Mouse (Mus musculus) liver, embryonic 13.5 days (tissue): ENCODE measurements around the gene Rint1. TPM values are rescaled to one million over a fixed set of nuclear protein-coding genes. Genes with fewer than 3 reads are reported as not detected.

Source experiments
- ATAC-seq: fragments of 200-750 bp; cut with Nextera tagmentation; 2 replicates; pipeline ENCODE4 v1.8.0; 2017; ENCODE audit warnings: low read depth, mild to moderate bottlenecking, moderate number of reproducible peaks, moderate library complexity
- DNase-seq: peaks from one replicate; pipeline ENCODE4 v3.0.0; 2022
- H3K27ac ChIP-seq: fragments of 300-500 bp; sonication (generic); 2 replicates; pipeline ENCODE4 v1.5.1; 2015; ENCODE audit warnings: moderate library complexity, mild to moderate bottlenecking, inconsistent platforms
- H3K27me3 ChIP-seq: fragments of 300-500 bp; sonication (generic); 2 replicates; pipeline ENCODE4 v1.6.1; 2015; ENCODE audit warnings: mild to moderate bottlenecking, inconsistent platforms
- H3K36me3 ChIP-seq: fragments of 300-500 bp; sonication (generic); 2 replicates; pipeline ENCODE4 v1.6.1; 2015; ENCODE audit warnings: mild to moderate bottlenecking, inconsistent platforms
- H3K4me1 ChIP-seq: fragments of 300-500 bp; sonication (generic); replicated peaks from 2 replicates; pipeline ENCODE4 v1.6.1; 2015; ENCODE audit warnings: inconsistent platforms
- H3K4me2 ChIP-seq: fragments of 300-500 bp; sonication (generic); 2 replicates; pipeline ENCODE4 v1.6.1; 2015; ENCODE audit warnings: inconsistent platforms, mild to moderate bottlenecking, moderate library complexity
- H3K4me3 ChIP-seq: fragments of 300-500 bp; sonication (generic); replicated peaks from 2 replicates; pipeline ENCODE4 v1.5.1; 2015; ENCODE audit warnings: mild to moderate bottlenecking, inconsistent platforms
- H3K9ac ChIP-seq: fragments of 300-500 bp; sonication (generic); 2 replicates; pipeline ENCODE4 v1.6.1; 2015; ENCODE audit warnings: mild to moderate bottlenecking, inconsistent platforms
- H3K9me3 ChIP-seq: fragments of 300-500 bp; sonication (generic); replicated peaks from 2 replicates; pipeline ENCODE4 v1.6.1; 2016; ENCODE audit warnings: inconsistent platforms
- WGBS: fragments of 180-500 bp; shearing (Covaris S2); methylation state at CpG from one replicate; pipeline ENCODE4 v1.1.7; 2015; ENCODE audit not compliant: insufficient replicate concordance; 5-methylcytosine and 5-hydroxymethylcytosine counted together
- polyA plus RNA-seq: library from polyadenylated mRNA; unstranded; fragments of >200 nt; fragmentation: Nextera tagmentation; extraction: Ambion mirVana; gene quantifications from 2 replicates; pipeline ENCODE4 v1.2.1, GENCODE M21; 2015

Gene Rint1
- polyA plus RNA-seq, 1 experiment from 2014 or later: 21.9 TPM

DNA sequence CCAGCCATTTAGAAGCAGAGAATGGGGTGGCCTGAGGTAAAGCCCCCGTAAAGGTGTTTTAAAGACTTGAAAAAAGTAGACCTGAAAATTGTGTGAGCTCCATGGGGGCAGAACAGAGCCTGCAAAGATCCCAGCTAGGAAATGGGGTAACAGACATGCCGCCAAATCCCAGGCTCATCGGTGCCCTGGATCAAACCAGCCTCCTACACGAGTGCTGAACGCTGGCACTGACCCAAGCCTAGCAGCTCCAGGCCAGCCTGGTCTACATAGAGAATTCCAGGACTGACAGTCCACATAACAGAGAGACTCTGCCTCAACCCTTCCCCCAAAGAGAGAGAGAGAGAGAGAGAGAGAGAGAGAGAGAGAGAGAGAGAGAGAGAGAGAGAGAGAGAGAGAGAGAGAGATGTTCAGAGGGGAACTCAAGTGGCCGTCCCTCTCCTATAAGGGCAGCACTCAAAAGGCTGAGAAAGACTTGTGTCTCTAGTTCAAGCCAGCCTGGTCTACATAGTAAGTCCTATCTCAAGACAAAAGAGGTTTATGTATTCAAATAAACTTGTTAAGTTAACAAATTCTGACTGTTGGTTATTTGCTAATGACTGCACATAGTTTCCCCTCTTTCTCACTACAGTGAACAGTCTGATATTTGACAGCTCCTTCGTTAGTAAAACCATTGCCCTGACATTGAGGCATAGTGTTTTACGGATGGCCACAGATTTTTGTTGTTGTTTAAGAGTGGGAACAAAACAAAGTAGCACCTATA, 5.3 kb upstream of the Rint1 start:
- WGBS: 29% methylated on average over 8 of the region's 8 CpGs

DNA sequence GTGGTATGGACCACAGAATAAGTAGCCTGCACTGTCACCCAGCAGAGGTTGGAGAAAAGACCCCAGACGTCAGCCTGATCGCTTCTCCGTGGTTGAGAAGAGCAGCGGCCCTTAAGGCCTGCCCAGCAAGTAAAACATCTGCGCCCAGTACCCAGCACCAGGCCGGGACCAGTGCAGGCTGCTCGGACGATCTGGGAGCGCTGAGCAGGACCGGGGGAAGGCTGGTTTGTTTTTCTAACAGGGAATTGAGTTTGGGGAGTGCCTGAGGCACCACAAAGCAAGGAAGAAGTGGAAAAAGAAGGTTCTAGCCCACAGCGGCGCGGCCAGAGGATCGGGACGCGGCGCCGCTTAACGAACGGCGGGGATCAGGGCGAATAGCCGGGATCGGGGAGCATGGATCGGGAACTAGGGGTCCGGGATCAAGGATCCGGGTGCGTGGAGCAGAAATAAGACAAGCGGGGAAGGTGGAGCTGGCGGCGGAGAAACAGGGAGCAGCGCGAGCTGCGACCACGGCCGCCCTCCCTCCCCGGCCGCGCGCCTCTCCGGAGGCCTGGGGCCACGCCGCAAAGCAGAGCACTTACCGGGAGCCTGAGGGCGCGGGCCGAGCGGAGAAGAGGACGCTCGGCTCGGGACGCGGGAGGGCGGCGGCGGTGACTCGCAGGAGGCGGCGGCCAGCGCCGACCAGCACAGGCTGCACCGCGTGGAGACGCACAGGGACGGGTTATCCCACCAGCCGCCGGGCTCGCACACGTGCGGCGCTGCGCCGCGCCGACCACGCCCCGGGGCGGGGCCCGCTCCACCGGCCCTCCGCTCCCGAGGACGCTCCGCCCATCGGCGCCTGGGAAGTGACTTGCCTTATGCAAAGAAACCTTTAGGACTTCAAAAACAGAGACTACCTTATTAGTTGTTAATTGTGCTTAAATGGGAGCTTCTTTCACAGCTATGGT, 4.3 kb upstream of the Rint1 start, which contains the start of gene Pus7:
Pus7 (minus strand) TSS at position 781 of the 947 bp plus-strand sequence.
- ATAC-seq (peak; percentile 89), DNase-seq (peak; percentile 81)
- no peaks in the 10 kb centered on the region for H3K9me3 ChIP-seq
- H3K27me3 ChIP-seq: no peaks in the 10 kb centered on the region
- peak within 1 kb of the TSS; percentile 95 for H3K4me2 ChIP-seq
- H3K4me3 ChIP-seq: peak within 1 kb of the TSS; percentile 87
- H3K27ac ChIP-seq: peak within 1 kb of the TSS; percentile 69
- H3K4me1 ChIP-seq: peaks cover 43% of the 10 kb centered on the region
- peaks cover 1% of the 10 kb centered on the region for H3K36me3 ChIP-seq
- H3K9ac ChIP-seq: peak within 1 kb of the TSS; percentile 94
- under 1% methylated on average over 83 of the region's 86 CpGs for WGBS

More for the DNA sequence above, 5.3 kb upstream of the Rint1 start:
- peak overlapping the region; percentile 87 for H3K4me3 ChIP-seq
- no peak for DNase-seq
- H3K9me3 ChIP-seq: no peaks in the 10 kb centered on the region
- peak overlapping the region; percentile 94 for H3K9ac ChIP-seq
- ATAC-seq: no peak
- peaks cover 40% of the 10 kb centered on the region for H3K4me1 ChIP-seq
- H3K27ac ChIP-seq: peak overlapping the region; percentile 69
- H3K4me2 ChIP-seq: peak overlapping the region; percentile 95
- no peaks in the 10 kb centered on the region for H3K27me3 ChIP-seq
- peaks cover 11% of the 10 kb centered on the region for H3K36me3 ChIP-seq

DNA sequence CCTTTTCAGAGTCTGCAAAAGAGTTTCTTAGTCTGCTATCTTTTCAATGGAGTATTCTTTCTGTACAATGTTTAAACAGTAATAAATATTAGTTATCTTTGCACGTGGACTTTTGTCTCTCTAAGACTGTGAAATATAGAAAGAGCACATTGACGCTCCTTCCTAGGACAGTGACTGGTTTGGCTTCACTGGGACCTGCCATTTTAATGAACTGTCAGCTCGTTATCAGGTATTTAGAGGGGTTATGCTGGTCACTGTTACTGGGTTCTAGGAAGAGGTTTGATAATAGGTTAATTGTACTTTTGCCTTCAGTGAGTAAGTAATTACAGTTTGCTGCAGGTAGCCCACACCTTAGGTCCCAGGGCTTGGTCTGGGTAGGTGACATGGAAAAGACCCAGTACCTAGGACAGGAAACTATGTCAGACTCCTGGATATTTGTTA, 899 bp downstream of the Rint1 start:
- Histone ChIP-seq H3K4me1 (peaks cover 41% of the 10 kb centered on the region), H3K4me3 (peak overlapping the region; percentile 97), H3K4me2 (peak overlapping the region; percentile 72), H3K36me3 (peaks cover 28% of the 10 kb centered on the region), H3K27ac (peak overlapping the region; percentile 90), H3K9ac (peak overlapping the region; percentile 95), H3K27me3 (no peaks in the 10 kb centered on the region), H3K9me3 (no peaks in the 10 kb centered on the region)
- DNase-seq: no peak
- 8% methylated on average over 3 of the region's 3 CpGs for WGBS
- no peak for ATAC-seq

DNA sequence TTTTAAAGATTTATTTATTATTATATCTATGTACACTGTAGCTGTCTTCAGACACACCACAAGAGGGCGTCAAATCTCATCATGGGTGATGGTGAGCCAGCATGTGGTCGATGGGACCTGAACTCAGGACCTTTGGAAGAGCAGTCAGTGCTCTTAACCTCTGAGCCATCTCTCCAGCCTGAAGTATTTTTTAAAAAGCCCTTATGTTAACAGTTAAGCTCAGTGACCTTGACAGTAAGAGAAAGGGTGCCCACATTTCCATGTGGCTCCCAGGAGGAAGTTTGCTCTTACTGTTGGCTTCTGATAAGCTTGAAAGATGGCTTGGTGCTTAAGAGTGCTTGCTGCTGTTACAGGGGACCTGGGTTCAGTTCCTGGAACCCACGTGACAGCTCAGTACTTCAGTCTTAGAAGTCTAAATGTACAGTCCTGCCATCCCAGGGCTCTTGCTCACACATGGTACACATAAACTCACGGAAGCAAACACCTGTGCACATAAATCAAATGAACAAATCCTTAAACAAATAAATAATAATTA, 1.6 kb downstream of the Rint1 start:
- 28% methylated on average over 4 of the region's 4 CpGs for WGBS
- Histone ChIP-seq H3K4me3 (peak overlapping the region; percentile 97), H3K27ac (peak overlapping the region; percentile 90)

DNA sequence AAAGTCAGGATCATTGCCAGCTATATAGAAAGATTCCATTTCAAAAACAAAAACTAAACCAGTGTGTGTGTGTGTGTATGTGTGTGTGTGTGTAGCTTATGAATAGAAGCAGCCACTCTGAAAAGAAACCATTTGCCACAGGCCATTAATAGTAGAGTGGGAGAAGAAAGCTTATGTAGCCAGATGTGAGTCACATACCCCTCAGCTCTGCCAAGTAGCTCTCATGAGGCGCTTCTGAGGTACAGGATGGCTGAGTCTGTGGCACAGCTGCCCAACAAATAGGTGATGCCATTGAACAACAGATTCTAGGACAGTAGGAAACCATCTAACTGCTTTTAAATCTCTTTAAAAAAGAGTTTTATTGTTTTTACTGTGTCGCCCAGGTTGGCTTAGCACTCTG, 5.2 kb downstream of the Rint1 start:
- H3K4me1 ChIP-seq: peaks cover 32% of the 10 kb centered on the region
- no peak overlapping the region for H3K9ac ChIP-seq
- H3K4me2 ChIP-seq: no peak overlapping the region
- no peak overlapping the region for H3K4me3 ChIP-seq
- WGBS: 83% methylated on average over 2 of the region's 2 CpGs
- no peaks in the 10 kb centered on the region for H3K27me3 ChIP-seq
- ATAC-seq (no peak), DNase-seq (no peak)
- H3K9me3 ChIP-seq: no peaks in the 10 kb centered on the region
- H3K36me3 ChIP-seq: peaks cover 63% of the 10 kb centered on the region
- no peak overlapping the region for H3K27ac ChIP-seq

More for the DNA sequence above, 1.6 kb downstream of the Rint1 start:
- Histone ChIP-seq H3K36me3 (peaks cover 31% of the 10 kb centered on the region), H3K4me1 (peaks cover 36% of the 10 kb centered on the region), H3K9me3 (no peaks in the 10 kb centered on the region), H3K4me2 (peak overlapping the region; percentile 72), H3K27me3 (no peaks in the 10 kb centered on the region), H3K9ac (peak overlapping the region; percentile 95)
- ATAC-seq (peak; percentile 42), DNase-seq (peak; percentile 26)

DNA sequence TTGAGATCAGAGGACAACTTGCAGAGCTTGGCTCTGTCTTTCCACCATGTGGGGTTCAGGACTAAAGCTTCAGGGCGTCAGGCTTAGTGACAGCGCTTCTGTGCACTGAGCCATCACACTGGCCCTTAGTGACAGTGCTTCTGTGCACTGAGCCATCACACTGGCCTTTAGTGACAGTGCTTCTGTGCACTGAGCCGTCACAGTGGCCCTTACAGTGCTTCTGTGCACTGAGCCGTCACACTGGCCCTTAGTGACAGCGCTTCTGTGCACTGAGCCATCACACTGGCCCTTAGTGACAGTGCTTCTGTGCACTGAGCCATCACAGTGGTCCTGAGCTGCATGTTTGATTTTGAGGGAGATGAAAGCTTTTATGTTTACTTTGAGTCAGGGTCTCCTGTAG, 27.3 kb downstream of the Rint1 start:
- peaks cover 9% of the 10 kb centered on the region for H3K9me3 ChIP-seq
- H3K9ac ChIP-seq: no peak overlapping the region
- H3K36me3 ChIP-seq: peaks cover 93% of the 10 kb centered on the region
- 87% methylated on average over 5 of the region's 5 CpGs for WGBS
- DNase-seq: no peak
- no peaks in the 10 kb centered on the region for H3K27me3 ChIP-seq
- no peak overlapping the region for H3K4me2 ChIP-seq
- no peaks in the 10 kb centered on the region for H3K4me1 ChIP-seq
- no peak overlapping the region for H3K27ac ChIP-seq
- ATAC-seq: no peak
- no peak overlapping the region for H3K4me3 ChIP-seq

DNA sequence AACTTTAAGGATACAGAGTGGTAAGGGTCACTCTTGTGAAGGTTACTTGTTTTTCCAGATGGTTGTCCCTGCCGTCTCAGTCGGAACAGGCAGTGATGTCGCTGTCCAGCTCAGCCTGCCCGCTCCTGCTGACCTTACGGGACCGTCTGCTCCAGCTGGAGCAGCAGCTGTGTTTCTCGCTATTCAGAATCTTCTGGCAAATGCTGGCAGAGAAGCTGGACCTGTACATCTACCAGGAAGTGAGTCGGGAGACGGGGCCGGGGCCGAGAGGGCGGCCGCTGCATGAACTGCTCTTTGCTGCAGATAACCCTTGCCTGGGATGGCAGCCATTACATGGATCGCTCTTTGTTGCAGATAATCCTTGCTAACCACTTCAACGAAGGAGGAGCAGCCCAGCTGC, 29.2 kb downstream of the Rint1 start:
- H3K9ac ChIP-seq: no peak overlapping the region
- H3K4me3 ChIP-seq: no peak overlapping the region
- DNase-seq (no peak), ATAC-seq (no peak)
- peaks cover 9% of the 10 kb centered on the region for H3K9me3 ChIP-seq
- 90% methylated on average over 15 of the region's 15 CpGs for WGBS
- H3K27me3 ChIP-seq: no peaks in the 10 kb centered on the region
- peaks cover 81% of the 10 kb centered on the region for H3K36me3 ChIP-seq
- no peak overlapping the region for H3K4me2 ChIP-seq
- no peak overlapping the region for H3K27ac ChIP-seq
- H3K4me1 ChIP-seq: no peaks in the 10 kb centered on the region

DNA sequence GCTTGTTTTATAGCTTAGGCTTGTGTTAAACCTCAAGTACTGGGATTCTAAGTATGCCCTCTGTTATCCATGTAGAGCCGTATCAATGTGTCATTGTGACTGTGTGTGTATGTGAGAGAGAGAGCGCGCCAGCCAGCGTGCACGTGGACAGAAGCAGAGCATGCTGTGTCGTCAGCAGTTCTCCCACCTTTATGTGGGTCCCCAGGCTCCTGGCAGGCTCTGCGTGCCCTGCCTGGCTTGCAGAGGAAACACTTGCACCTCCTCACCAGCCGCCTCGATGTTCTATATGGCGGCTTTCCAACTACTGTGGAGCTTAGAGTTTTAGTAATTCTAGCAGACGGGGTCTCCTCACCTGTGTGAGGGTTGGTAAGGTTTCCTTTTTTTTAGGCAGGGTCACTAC, 34.8 kb downstream of the Rint1 start:
- Histone ChIP-seq H3K4me2 (no peak overlapping the region), H3K9ac (no peak overlapping the region), H3K4me3 (no peak overlapping the region), H3K27ac (no peak overlapping the region), H3K27me3 (no peaks in the 10 kb centered on the region), H3K4me1 (no peaks in the 10 kb centered on the region), H3K9me3 (no peaks in the 10 kb centered on the region), H3K36me3 (peaks cover 27% of the 10 kb centered on the region)
- DNase-seq: no peak
- ATAC-seq: 0 out of 2 replicates have a peak, but pooled peaks have one; percentile 7
- WGBS: 72% methylated on average over 11 of the region's 11 CpGs

DNA sequence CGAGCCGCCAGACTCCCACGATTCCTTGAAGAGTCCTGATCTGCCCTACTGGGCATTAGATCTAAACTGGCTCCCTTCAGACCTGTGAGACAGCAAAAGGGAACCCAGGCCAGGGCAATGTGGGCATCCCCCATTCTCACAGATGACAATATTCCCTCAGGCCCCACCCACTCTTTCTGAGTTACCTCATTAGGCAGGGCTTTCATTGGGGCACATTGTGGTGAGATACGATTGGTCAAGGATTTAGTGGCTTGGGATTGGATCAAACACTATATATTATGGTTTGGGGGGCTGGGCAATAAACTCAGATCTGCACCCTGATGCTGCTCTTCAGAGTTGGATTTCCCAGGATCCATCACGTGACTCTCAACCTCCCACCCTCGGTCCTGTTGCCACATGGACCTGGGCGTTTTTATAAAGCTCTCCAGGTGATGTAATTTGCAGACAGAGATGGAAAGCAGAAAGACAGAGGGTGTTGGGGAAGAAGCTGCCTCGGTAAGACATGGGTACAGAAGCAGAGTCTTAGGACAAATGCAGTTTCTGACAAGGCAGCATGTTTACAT, 36.7 kb downstream of the Rint1 start:
- no peaks in the 10 kb centered on the region for H3K4me1 ChIP-seq
- no peak overlapping the region for H3K9ac ChIP-seq
- H3K9me3 ChIP-seq: no peaks in the 10 kb centered on the region
- ATAC-seq (no peak), DNase-seq (no peak)
- H3K27me3 ChIP-seq: peaks cover 6% of the 10 kb centered on the region
- H3K36me3 ChIP-seq: peaks cover 12% of the 10 kb centered on the region
- no peak overlapping the region for H3K27ac ChIP-seq
- no peak overlapping the region for H3K4me2 ChIP-seq
- H3K4me3 ChIP-seq: no peak overlapping the region
- WGBS: 72% methylated on average over 8 of the region's 8 CpGs

DNA sequence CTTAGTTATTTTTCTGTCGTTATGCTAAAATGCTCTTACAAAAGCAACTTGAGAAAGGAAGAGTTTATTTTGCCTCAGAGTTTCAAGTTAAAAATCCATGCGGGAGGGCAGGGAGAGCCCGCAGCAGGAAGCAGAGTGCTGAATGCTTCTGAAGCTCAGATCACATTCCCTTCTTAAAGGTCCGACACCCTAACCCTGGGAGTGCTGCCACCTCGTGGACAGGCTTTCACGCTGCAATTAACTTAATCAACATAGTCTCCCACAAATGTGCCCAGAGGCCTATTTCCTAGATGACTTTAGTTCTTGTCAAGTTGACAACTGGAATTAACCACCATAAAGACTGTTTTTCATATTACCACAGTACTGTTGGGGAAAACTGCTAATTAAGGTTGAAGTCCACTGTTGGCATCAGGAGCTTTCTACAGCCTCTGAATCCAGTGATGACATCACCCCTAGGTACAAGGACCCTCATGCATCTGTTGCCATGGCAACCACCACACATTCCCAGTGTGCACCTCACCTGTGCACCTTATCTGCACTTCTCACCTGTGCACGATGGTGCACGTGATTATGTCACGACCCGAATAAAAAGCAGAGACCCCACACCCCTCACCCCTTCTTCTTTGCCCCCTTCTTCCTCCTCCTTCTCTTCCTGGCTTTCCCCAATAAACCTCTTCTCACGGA, 39.0 kb downstream of the Rint1 start:
- ATAC-seq (no peak), DNase-seq (peak; percentile 24)
- H3K4me1 ChIP-seq: peaks cover 3% of the 10 kb centered on the region; the same call in 1 of the 2 replicates
- peaks cover 27% of the 10 kb centered on the region for H3K27me3 ChIP-seq
- 24% methylated on average over 11 of the region's 11 CpGs for WGBS
- no peaks in the 10 kb centered on the region for H3K36me3 ChIP-seq
- no peaks in the 10 kb centered on the region for H3K9me3 ChIP-seq
- H3K4me3 ChIP-seq: no peak overlapping the region
- no peak overlapping the region for H3K9ac ChIP-seq
- H3K27ac ChIP-seq: no peak overlapping the region
- no peak overlapping the region for H3K4me2 ChIP-seq
